9 mouse cellular contexts compared by ENCODE assay signal in genomic region chr13:51603894-51604244, GRCm38 (mm10). TPM values are rescaled to one million over a fixed set of nuclear protein-coding genes. Genes with fewer than 3 reads are reported as not detected.
DNase-seq lines count a peak whose midpoint lies in the region; ATAC-seq lines count a peak whose summit lies in the region.
"Had no signal": no experiment of that assay in that cellular context is flagged by ENCODE, and none has a peak within 500 bp of the region (broad histone marks: within the 10 kb centered on the region; RNA-seq: fewer than 3 reads in every experiment).

No protein-coding gene starts in this region.

- peaks cover 13% of the 10 kb centered on the region for H3K4me1 ChIP-seq in heart, embryonic 13.5 days
- peaks cover 3% of the 10 kb centered on the region; the same call in 1 of the 2 replicates for H3K4me1 ChIP-seq in hindbrain, embryonic 11.5 days (replicated peaks; ENCODE audit: control insufficient read depth, insufficient read depth, low read length)

- WGBS in heart, embryonic 13.5 days, result 44% methylated on average over 4 of the region's 4 CpGs
- WGBS in hindbrain, embryonic 11.5 days, result 49% methylated on average over 4 of the region's 4 CpGs

- H3K36me3 ChIP-seq in heart, embryonic 13.5 days, result no peaks in the 10 kb centered on the region
- no peaks in the 10 kb centered on the region for H3K36me3 ChIP-seq in hindbrain, embryonic 11.5 days (ENCODE audit: control insufficient read depth, insufficient read depth, low read length)

- intact Hi-C loops in heart, postnatal 36 days (cut with DNase I), result no loop called here
- intact Hi-C loops in left cerebral cortex, postnatal 25 days (cut with DNase I), result loop anchor here (1.0 kb wide), 1 partner anchor 36 kb away; no protein-coding TSS in a partner anchor

- 0 out of 2 replicates have a peak, but pooled peaks cover 7% of the 10 kb centered on the region for H3K27me3 ChIP-seq in heart, embryonic 13.5 days (replicated peaks)
- H3K27me3 ChIP-seq in hindbrain, embryonic 11.5 days (ENCODE audit: control insufficient read depth, insufficient read depth, low read length), result no peaks in the 10 kb centered on the region
- H3K27me3 ChIP-seq: CH12.LX had no signal

- H3K4me2 ChIP-seq in heart, embryonic 13.5 days, result peak overlapping the region; percentile 65
- H3K4me2 ChIP-seq in hindbrain, embryonic 11.5 days (replicated peaks; ENCODE audit: low read depth, low read length), result no peak overlapping the region

- no peaks in the 10 kb centered on the region for H3K9me3 ChIP-seq in heart, embryonic 13.5 days
- H3K9me3 ChIP-seq in hindbrain, embryonic 11.5 days (ENCODE audit: control insufficient read depth, low read length), result no peaks in the 10 kb centered on the region

- no peak for ATAC-seq in heart, embryonic 13.5 days (ENCODE audit: extremely low read depth, insufficient number of reproducible peaks, low FRiP score, low TSS enrichment)
- peak; percentile 25; the same call in 1 of the 2 replicates for ATAC-seq in hindbrain, embryonic 11.5 days (ENCODE audit: low FRiP score)

- H3K4me3 ChIP-seq in heart, embryonic 13.5 days, result no peak overlapping the region
- no peak overlapping the region for H3K4me3 ChIP-seq in hindbrain, embryonic 11.5 days (ENCODE audit: low read depth, low read length)

- H3K9ac ChIP-seq in heart, embryonic 13.5 days, result no peak overlapping the region
- H3K9ac ChIP-seq in hindbrain, embryonic 11.5 days (ENCODE audit: low read depth, low read length), result no peak overlapping the region

- no peak for DNase-seq in heart, postnatal 36 days
- DNase-seq in hindbrain, embryonic 11.5 days (ENCODE audit: low spot score), result no peak
- DNase-seq in left cerebral cortex, postnatal 25 days (ENCODE audit: low spot score in 2 of 2), result peak; percentile 62 to 86
- peak; percentile 68 for DNase-seq in right cerebral cortex, postnatal 25 days
- no peak for DNase-seq in spleen, postnatal 14 days (ENCODE audit: low spot score in 2 of 2)
- no peak for DNase-seq in urinary bladder, postnatal 10 days (ENCODE audit: low spot score)
- no peak for DNase-seq in heart, adult 11 months

- no peak overlapping the region for H3K27ac ChIP-seq in heart, embryonic 13.5 days (replicated peaks)
- H3K27ac ChIP-seq in hindbrain, embryonic 11.5 days (ENCODE audit: low read depth, low read length), result no peak overlapping the region

RNA-seq across cellular contexts. Expression of gene Shc3, which starts 34.6 kb away (rescaled TPM):
- polyA plus RNA-seq in heart, embryonic 13.5 days (2015; fragmentation: Nextera tagmentation; extraction: Ambion mirVana), result 0.13 and 0.15 TPM in 2 replicates
- total RNA-seq in heart, postnatal 36 days (2021), result 1 to 10 TPM; 1.4 to 2.2 TPM
- polyA plus RNA-seq in hindbrain, embryonic 11.5 days (2014; fragmentation: Nextera tagmentation; extraction: Ambion mirVana), result 3.4 and 5.6 TPM in 2 replicates
- 100 to 1,000 TPM; 214 to 217 TPM for total RNA-seq in left cerebral cortex, postnatal 25 days (2021)

RNA-seq across cellular contexts. Expression of gene Cks2, which starts 41.2 kb away (rescaled TPM):
- 272 and 303 TPM in 2 replicates for polyA plus RNA-seq in heart, embryonic 13.5 days (2015; fragmentation: Nextera tagmentation; extraction: Ambion mirVana)
- 1 to 10 TPM; 1.6 to 1.8 TPM for total RNA-seq in heart, postnatal 36 days (2021)
- polyA plus RNA-seq in hindbrain, embryonic 11.5 days (2014; fragmentation: Nextera tagmentation; extraction: Ambion mirVana), result 298 and 307 TPM in 2 replicates
- total RNA-seq in left cerebral cortex, postnatal 25 days (2021), result 1 to 10 TPM in 1 of 2 experiments, under 1 TPM in 1; 0.96 to 2.0 TPM

RNA-seq across cellular contexts. Expression of gene Secisbp2, which starts 47.6 kb away (rescaled TPM):
- polyA plus RNA-seq in heart, embryonic 13.5 days (2015; fragmentation: Nextera tagmentation; extraction: Ambion mirVana), result 22.9 and 24.7 TPM in 2 replicates
- total RNA-seq in heart, postnatal 36 days (2021), result 10 to 100 TPM; 12.6 to 14.2 TPM
- 30.0 and 35.3 TPM in 2 replicates for polyA plus RNA-seq in hindbrain, embryonic 11.5 days (2014; fragmentation: Nextera tagmentation; extraction: Ambion mirVana)
- 10 to 100 TPM; 19.4 to 20.3 TPM for total RNA-seq in left cerebral cortex, postnatal 25 days (2021)

Comparison
In these comparisons a context has a peak if more than half of its experiments do, and no peak if none do; other contexts are left out.
1. DNase-seq: peak in left cerebral cortex, postnatal 25 days (2 of 2) and right cerebral cortex, postnatal 25 days (single experiment); none in heart, postnatal 36 days (0 of 2), hindbrain, embryonic 11.5 days (single experiment), spleen, postnatal 14 days (0 of 2), urinary bladder, postnatal 10 days (single experiment) and heart, adult 11 months (single experiment).
2. RNA of gene Shc3, which starts 34.6 kb away (total RNA-seq): 214 to 217 TPM in left cerebral cortex, postnatal 25 days; 1.4 to 2.2 TPM in heart, postnatal 36 days; every median in the first group is over 10 times any median in the second.